Mouse (Mus musculus) thymus, postnatal 25 days (tissue): ENCODE results near the gene Pcgf2.
A peak's percentile ranks its signal among the peaks of the same experiment; 100 is the strongest.
"Not testable (repeated sequence)": the region's sequence is repeated elsewhere in the genome, so short reads cannot be mapped to it uniquely, and the experiment has no call there.

Source experiments
- DNase-seq: peaks from one replicate; pipeline ENCODE4 v3.0.0; 2022

The Pcgf2 gene

GRCm38 (mm10) chr11:97700003-97700745 is at the start of gene Pcgf2:
TSS of gene Pcgf2 (minus strand) at chr11:97700497.
- peak; percentile 47 for DNase-seq

GRCm38 (mm10) chr11:97748496-97748895 is 48.2 kb upstream of the Pcgf2 start:
- no peak for DNase-seq

GRCm38 (mm10) chr11:97747773-97748172 is 47.5 kb upstream of the Pcgf2 start:
- no peak for DNase-seq

- no peak for DNase-seq
Observed at GRCm38 (mm10) chr11:97745331-97745721, 45.0 kb upstream of the Pcgf2 start.

- peak; percentile 99 for DNase-seq
Observed at GRCm38 (mm10) chr11:97744718-97745330, 44.5 kb upstream of the Pcgf2 start.

GRCm38 (mm10) chr11:97744063-97744717 is 43.9 kb upstream of the Pcgf2 start, which contains the start of gene Pip4k2b:
TSS of gene Pip4k2b (minus strand) at chr11:97744704.
- DNase-seq = no peak

- peak; percentile 43 for DNase-seq
Observed at GRCm38 (mm10) chr11:97743423-97743822, 43.1 kb upstream of the Pcgf2 start.

GRCm38 (mm10) chr11:97742591-97742990 is 42.3 kb upstream of the Pcgf2 start:
- no peak for DNase-seq

GRCm38 (mm10) chr11:97742157-97742556 is 41.9 kb upstream of the Pcgf2 start:
- no peak for DNase-seq

GRCm38 (mm10) chr11:97740190-97740589 is 39.9 kb upstream of the Pcgf2 start:
- DNase-seq = peak; percentile 46

- no peak for DNase-seq
Observed at GRCm38 (mm10) chr11:97739155-97739554, 38.9 kb upstream of the Pcgf2 start.

- DNase-seq = no peak
Observed at GRCm38 (mm10) chr11:97738703-97739102, 38.4 kb upstream of the Pcgf2 start.

GRCm38 (mm10) chr11:97737600-97737999 is 37.3 kb upstream of the Pcgf2 start:
- no peak for DNase-seq

- DNase-seq = no peak
Observed at GRCm38 (mm10) chr11:97736645-97737044, 36.3 kb upstream of the Pcgf2 start.

- DNase-seq = not testable (repeated sequence)
Observed at GRCm38 (mm10) chr11:97734810-97735209, 34.5 kb upstream of the Pcgf2 start.

GRCm38 (mm10) chr11:97733689-97734088 is 33.4 kb upstream of the Pcgf2 start:
- no peak for DNase-seq

GRCm38 (mm10) chr11:97728730-97729129 is 28.4 kb upstream of the Pcgf2 start:
- no peak for DNase-seq

- peak; percentile 52 for DNase-seq
Observed at GRCm38 (mm10) chr11:97728311-97728710, 28.0 kb upstream of the Pcgf2 start.

- DNase-seq = no peak
Observed at GRCm38 (mm10) chr11:97723709-97724108, 23.4 kb upstream of the Pcgf2 start.

GRCm38 (mm10) chr11:97721338-97721737 is 21.0 kb upstream of the Pcgf2 start:
- DNase-seq = no peak

- DNase-seq = no peak
Observed at GRCm38 (mm10) chr11:97719041-97719440, 18.7 kb upstream of the Pcgf2 start.

- DNase-seq = peak; percentile 30
Observed at GRCm38 (mm10) chr11:97718281-97718860, 18.1 kb upstream of the Pcgf2 start.
